Mouse (Mus musculus): ENCODE data around the gene Ccnf. TPM values are rescaled to one million over a fixed set of nuclear protein-coding genes. Genes with fewer than 3 reads are reported as not detected.

Gene Ccnf
- polyA plus RNA-seq, 1 experiment from 2014 or later, result 14.5 TPM

DNA sequence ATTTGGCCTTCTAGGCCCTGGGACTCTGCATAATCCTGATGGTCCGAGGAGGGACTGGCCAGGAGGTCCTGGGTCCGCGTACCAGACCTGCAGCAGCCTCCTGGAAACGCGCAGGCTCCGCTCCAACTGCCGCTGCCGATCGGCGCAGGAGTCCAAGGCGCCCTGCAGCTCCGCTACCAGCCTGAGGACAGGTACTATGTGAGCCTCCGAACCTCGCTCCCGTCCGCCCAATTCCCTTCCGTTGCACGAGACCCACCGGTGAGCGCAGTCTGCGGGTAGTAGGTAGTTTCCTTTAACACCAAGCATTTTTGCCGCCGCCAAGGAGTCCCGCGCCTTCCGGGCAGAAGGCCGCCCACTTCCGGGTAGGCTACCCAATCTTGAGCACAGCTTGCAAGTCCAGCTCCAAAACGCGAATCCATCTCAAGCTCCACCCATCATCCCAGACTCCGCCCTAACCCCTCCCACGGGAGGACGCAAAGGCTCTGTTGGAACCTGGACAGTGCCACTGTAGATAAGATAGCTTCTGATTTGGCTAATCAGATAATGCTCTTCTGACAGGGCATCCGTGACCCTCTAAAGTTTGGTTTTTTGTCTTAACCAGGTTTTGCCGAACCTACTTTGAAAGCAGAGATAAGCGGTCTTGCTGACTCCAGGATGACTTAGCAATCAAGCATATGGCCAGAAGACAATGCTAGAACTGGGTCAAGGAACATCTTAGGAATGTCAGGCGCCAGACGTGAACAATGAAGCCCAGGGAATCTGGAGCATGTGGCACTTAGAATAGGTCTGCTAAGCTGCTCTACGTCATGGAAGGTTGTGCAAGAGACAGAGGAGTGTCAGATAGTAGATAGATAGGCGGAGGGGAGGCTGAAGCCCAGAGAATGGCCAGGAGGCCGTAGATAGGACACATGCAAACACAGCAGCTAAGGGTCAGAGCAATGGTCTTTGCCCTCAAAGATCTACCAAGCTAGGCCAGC is 30.6 kb downstream of the Ccnf start, which contains the start of gene Tedc2:
Tedc2 (minus strand) TSS at position 417 of the 977 bp plus-strand sequence.
- ATAC-seq (ENCODE audit: low read depth), result peak; percentile 95
- H3K4me2 ChIP-seq, result peak within 1 kb of the TSS; percentile 96
- peaks cover 19% of the 10 kb centered on the region for H3K4me1 ChIP-seq (replicated peaks)
- peak within 1 kb of the TSS; percentile 85 for H3K4me3 ChIP-seq
- WGBS, result 6% methylated on average over 41 of the region's 41 CpGs
- H3K9me3 ChIP-seq, result no peaks in the 10 kb centered on the region
- no peaks in the 10 kb centered on the region for H3K27me3 ChIP-seq
- peaks cover 55% of the 10 kb centered on the region for H3K36me3 ChIP-seq
- H3K27ac ChIP-seq (replicated peaks), result peak within 1 kb of the TSS; percentile 62
- H3K9ac ChIP-seq, result peak within 1 kb of the TSS; percentile 81

DNA sequence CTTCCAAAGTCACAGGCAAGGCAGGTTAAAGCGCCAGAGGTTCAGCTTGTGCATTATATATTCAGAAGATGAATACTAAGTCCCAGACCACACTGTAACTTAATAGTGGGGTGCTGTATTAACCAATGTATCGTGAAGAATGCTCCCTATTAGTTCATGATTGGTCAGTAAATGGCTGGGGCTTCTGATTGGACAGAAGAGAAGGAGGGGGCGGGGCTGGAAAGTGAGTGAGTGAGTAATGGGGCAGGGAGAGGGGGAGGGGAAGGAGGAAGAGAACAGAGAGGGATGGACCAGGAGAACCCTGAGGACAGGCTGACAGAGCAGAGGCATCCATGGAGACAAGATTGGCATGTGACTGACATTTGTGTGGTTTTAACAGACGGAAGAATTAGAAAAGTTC is 34.4 kb downstream of the Ccnf start:
- WGBS, result 64% methylated on average over 4 of the region's 4 CpGs
- no peak for ATAC-seq (ENCODE audit: low read depth)
- Histone ChIP-seq H3K4me3 (no peak overlapping the region), H3K9ac (no peak overlapping the region), H3K9me3 (no peaks in the 10 kb centered on the region), H3K36me3 (peaks cover 36% of the 10 kb centered on the region), H3K27ac (replicated peaks) (no peak overlapping the region), H3K27me3 (no peaks in the 10 kb centered on the region), H3K4me1 (replicated peaks) (peaks cover 27% of the 10 kb centered on the region), H3K4me2 (no peak overlapping the region)

DNA sequence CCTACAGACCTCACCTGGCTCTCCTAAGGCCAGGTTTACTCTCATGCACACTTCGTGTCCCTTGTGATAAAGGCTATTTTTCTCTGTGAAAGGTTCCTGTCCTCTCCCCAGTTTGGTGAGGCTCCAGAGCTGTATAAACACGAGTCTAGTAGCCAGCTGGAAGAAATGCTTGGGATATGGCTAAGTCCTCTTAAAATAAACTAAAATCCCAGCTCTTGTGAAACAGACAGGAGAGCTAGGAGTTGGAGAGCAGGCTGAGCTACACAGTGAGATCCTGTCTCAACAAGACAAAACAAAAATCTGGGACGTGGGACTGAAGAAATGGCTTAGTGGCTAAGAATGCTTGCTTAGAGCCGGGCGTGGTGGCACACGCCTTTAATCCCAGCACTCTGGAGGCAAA is 38.1 kb downstream of the Ccnf start:
- Histone ChIP-seq H3K4me1 (replicated peaks) (peaks cover 44% of the 10 kb centered on the region), H3K9me3 (no peaks in the 10 kb centered on the region), H3K4me3 (no peak overlapping the region), H3K27me3 (peaks cover 12% of the 10 kb centered on the region), H3K27ac (replicated peaks) (no peak overlapping the region), H3K4me2 (no peak overlapping the region), H3K36me3 (peaks cover 32% of the 10 kb centered on the region), H3K9ac (no peak overlapping the region)
- no peak for ATAC-seq (ENCODE audit: low read depth)
- 83% methylated on average over 6 of the region's 6 CpGs for WGBS

DNA sequence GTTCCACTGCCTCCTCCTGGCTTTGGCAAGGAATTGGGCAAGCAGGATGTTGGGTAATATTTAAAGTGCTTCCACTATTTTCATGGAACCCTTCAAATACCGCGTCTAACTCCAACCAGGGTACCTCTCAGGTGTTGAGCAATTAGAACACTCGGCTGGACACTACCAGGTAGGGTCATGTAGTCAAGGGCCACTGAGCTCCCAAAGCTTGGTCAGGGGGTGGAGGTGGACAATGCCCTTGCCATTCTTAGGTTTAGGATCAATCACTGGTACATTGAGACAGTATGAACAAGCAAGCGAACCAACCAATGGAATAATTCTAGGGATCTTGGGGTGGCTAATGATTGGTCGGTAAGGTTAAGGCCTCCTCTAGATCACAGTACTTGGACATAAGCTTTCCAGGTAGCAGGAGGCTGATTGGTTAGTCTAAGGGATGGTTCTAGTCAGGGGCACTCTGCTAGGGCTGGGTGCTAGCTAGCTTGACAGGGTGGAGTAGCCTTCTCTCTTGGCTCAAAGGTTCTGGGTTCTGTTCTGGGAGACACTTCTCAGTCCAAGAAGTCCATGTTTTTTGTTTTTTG is 38.8 kb downstream of the Ccnf start:
- Histone ChIP-seq H3K27me3 (peaks cover 18% of the 10 kb centered on the region), H3K4me2 (peak overlapping the region; percentile 96), H3K27ac (replicated peaks) (peak overlapping the region; percentile 83; the same call in 1 of the 2 replicates), H3K4me3 (peak overlapping the region; percentile 57), H3K4me1 (replicated peaks) (peaks cover 51% of the 10 kb centered on the region), H3K9ac (no peak overlapping the region), H3K9me3 (no peaks in the 10 kb centered on the region), H3K36me3 (peaks cover 25% of the 10 kb centered on the region)
- no peak for ATAC-seq (ENCODE audit: low read depth)
- 32% methylated on average over 5 of the region's 5 CpGs for WGBS

DNA sequence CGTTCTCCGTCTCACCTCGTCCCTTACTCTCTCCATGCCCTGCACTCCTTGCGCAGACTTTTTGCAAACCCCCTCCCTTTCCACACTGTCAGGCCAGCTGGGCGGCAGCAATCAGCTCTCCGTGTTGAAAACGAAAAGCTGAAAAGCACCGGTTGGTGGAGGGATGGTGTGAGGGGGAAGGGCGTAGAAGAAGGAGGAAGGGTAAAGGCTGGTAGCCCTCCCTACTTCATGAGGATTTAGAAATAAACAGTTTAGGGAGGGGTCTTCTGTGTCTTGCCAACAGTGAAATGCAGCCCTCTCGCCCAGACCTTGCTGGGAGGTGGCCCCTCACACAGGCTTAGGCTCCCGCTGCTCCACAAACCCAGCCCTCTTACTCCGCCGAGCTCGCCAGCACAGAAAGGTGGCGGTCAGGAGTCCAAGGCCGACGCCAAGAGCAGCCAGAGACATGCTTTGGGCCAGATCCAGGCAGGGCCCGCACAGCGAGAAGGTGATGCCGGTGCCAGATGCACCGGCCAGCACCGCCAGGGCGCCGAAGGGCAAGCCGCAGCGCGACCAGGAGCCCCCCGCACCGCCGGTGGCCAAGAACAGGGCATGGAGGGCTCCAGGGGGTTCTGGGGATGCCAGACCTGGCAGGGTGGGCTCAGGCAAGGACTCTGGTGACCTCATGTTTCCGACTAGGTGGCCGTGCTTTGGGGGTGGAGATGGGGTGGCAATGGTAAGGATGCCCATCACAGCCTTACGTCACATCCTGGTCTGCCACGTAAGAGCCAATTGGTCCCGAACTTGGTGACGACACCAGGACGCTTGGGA is 39.4 kb downstream of the Ccnf start:
- H3K4me1 ChIP-seq (replicated peaks), result peaks cover 58% of the 10 kb centered on the region

DNA sequence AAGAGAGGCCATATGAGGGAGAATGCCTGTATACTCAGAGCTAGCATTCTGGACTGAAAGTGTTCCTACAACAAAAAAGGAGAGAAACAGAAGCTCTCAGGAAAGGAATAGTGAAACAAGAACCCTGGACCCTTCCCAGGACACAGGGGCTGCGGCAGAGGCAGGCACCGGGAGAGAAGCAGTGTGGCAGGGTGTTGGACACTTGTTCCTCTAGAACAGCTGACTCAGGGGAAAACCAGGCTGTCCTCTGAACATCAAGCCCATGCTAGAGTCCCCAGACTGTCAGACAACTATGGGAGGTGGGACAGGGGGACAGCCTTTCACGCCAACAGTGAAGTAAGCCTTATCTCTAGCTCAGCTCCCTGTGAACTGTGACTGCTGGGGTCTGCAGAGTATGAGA is 40.7 kb downstream of the Ccnf start:
- H3K27me3 ChIP-seq, result peaks cover 25% of the 10 kb centered on the region
- peaks cover 70% of the 10 kb centered on the region for H3K4me1 ChIP-seq (replicated peaks)
- H3K4me2 ChIP-seq, result peak overlapping the region; percentile 96
- no peak for ATAC-seq (ENCODE audit: low read depth)
- H3K36me3 ChIP-seq, result peaks cover 7% of the 10 kb centered on the region
- no peak overlapping the region for H3K4me3 ChIP-seq
- no peak overlapping the region for H3K9ac ChIP-seq
- WGBS, result 78% methylated on average over 3 of the region's 3 CpGs
- peak overlapping the region; percentile 83 for H3K27ac ChIP-seq (replicated peaks)
- no peaks in the 10 kb centered on the region for H3K9me3 ChIP-seq

More for the DNA sequence above, 39.4 kb downstream of the Ccnf start:
- Histone ChIP-seq H3K4me3 (peak overlapping the region; percentile 57), H3K36me3 (peaks cover 20% of the 10 kb centered on the region), H3K27me3 (peaks cover 25% of the 10 kb centered on the region), H3K4me2 (peak overlapping the region; percentile 96), H3K9ac (peak overlapping the region; percentile 84), H3K27ac (replicated peaks) (peak overlapping the region; percentile 83), H3K9me3 (no peaks in the 10 kb centered on the region)
- WGBS, result 2% methylated on average over 37 of the region's 37 CpGs
- ATAC-seq (ENCODE audit: low read depth), result peak; percentile 58

DNA sequence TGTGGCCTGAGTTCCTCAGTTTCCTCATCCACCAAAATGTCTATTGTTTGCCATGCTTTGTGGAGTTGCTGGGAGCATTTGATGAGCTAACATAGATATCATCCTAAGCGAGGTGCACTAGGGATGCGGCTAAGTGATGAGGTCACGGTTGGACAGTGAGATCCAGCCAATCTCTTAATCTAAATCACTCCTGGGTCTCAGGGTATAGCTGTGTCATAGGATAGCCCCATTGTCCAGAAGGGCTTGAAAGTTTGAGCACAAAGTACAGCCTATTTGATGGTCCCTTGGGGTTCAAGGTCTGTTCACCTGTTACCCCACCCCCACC is 41.4 kb downstream of the Ccnf start:
- 74% methylated on average over 3 of the region's 3 CpGs for WGBS
- Histone ChIP-seq H3K27ac (replicated peaks) (peak overlapping the region; percentile 89), H3K4me3 (peak overlapping the region; percentile 75; the same call in 1 of the 2 replicates)

DNA sequence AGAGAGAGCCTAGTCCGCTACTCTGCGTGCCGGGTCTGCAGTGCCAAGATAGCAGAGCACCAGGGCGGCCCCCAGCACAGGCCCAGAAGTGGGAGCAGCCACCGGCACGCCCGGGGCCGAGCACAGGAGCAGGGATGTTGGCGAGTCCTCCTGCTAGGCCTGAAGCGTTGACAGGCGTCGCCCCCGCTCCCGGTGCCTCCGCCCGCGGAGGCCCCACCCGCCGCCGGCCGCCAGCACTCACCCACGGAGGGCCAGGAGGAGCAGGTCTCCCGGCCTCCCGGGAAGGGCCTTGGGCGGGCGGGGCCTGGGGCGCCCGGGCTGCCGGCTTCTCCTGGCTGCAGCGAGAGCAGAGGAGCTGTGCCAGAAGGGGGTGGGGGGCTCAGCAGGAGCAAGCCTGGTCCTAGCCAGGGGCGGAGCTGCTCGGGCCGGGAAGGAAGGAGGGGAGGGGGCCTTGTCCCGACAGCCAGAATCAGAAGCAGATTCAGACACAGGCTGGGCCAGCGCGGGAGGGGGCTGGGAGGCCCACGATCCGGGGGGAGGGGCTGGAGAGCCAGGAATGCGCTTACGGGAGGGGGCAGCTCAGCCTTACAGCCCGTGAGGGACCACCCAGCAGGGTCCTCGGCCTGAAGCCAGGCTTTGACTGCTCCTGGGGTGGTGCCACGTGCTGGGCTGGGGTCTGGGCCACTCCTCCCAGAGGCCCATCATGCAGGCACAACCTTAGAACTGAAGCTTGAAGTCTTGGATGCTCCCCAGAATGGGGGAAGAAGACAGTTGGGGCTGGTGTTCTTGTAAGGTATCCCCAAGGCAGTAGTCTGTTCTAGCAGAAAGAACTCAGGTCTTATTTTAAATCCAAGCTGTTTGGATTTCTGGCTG is 42.0 kb downstream of the Ccnf start, which contains the start of gene Ntn3:
Ntn3 (minus strand) TSS at position 489 of the 873 bp plus-strand sequence.
- no peaks in the 10 kb centered on the region for H3K36me3 ChIP-seq
- WGBS, result under 1% methylated on average over 32 of the region's 43 CpGs
- H3K4me2 ChIP-seq, result peak within 1 kb of the TSS; percentile 95
- peaks cover 78% of the 10 kb centered on the region for H3K4me1 ChIP-seq (replicated peaks)
- no peaks in the 10 kb centered on the region for H3K9me3 ChIP-seq
- ATAC-seq (ENCODE audit: low read depth), result peak; percentile 19; the same call in 1 of the 2 replicates
- H3K27ac ChIP-seq (replicated peaks), result peak within 1 kb of the TSS; percentile 89
- H3K27me3 ChIP-seq, result peaks cover 25% of the 10 kb centered on the region
- H3K9ac ChIP-seq, result peak within 1 kb of the TSS; percentile 87
- H3K4me3 ChIP-seq, result peak within 1 kb of the TSS; percentile 75

More for the DNA sequence above, 41.4 kb downstream of the Ccnf start:
- Histone ChIP-seq H3K9ac (no peak overlapping the region), H3K4me1 (replicated peaks) (peaks cover 72% of the 10 kb centered on the region), H3K9me3 (no peaks in the 10 kb centered on the region), H3K36me3 (peaks cover under 1% of the 10 kb centered on the region; the same call in 1 of the 2 replicates), H3K27me3 (peaks cover 25% of the 10 kb centered on the region), H3K4me2 (peak overlapping the region; percentile 95)
- ATAC-seq (ENCODE audit: low read depth), result no peak

DNA sequence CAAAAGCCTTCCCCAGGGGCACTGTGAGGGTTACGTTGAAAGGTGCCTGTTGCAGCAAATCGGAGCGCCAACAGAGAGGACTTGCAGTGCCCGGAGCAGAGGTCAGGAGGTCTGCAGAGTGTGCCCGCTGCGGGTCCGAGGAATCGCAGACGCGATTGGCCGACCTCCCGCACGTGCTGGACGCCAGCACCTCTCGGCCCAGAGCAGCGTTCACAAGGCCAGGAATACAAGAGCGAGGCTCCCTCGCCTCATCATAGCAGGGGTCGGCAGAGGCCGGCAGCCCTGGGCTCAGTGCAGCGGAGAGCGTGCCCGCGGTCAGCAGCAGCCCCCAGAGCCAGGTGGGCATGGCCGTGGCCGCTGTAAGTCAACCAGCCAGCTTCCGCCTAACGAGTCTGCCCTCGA is 42.6 kb downstream of the Ccnf start:
- H3K27me3 ChIP-seq, result peaks cover 25% of the 10 kb centered on the region
- H3K4me2 ChIP-seq, result peak overlapping the region; percentile 95
- peak overlapping the region; percentile 87 for H3K9ac ChIP-seq
- peak overlapping the region; percentile 75 for H3K4me3 ChIP-seq
- no peak for ATAC-seq (ENCODE audit: low read depth)
- no peaks in the 10 kb centered on the region for H3K36me3 ChIP-seq
- peak overlapping the region; percentile 89 for H3K27ac ChIP-seq (replicated peaks)
- H3K4me1 ChIP-seq (replicated peaks), result peaks cover 85% of the 10 kb centered on the region
- no peaks in the 10 kb centered on the region for H3K9me3 ChIP-seq
- 1% methylated on average over 29 of the region's 29 CpGs for WGBS

DNA sequence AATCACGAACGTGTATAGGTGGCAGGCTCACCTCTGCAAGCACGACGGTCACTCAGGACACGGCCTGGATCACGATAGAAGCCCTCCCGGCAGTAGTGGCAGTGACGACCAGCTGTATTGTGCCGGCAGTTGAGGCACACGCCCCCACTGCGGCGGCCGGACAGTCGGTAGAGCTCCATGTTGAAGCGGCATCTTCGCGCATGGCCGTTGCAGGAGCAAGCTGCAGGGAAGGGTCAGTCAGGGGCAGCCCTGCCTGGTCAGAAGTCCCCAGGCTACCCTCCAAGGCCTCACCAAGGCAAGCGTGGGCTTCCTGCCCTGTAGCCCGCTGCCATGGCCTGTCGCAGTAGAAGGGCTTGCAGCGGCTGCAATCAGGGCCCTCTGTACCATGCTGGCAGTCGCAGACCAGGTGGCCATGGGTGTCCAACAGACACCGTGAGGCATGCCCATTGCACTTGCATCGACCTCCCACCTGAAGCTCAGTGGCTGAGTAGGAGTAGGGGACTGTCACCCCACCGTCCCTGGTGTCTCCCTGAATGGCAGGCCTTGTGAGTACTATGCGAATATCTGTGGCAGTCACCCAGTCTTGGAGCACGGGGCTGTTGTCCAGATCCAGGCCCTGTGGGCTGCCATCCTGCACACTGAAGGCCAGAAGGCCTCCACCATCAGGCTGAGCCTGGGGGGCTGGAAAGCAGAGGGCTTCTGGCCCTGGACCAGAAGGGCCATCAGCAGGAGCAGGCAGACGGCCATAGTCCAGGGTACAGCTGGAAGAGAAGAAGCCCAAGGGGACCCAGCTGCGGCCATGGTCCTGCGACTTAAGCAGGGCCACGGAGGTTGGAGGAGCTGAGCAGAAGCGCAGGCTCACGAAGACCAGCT is 43.3 kb downstream of the Ccnf start:
- ATAC-seq (ENCODE audit: low read depth), result no peak
- Histone ChIP-seq H3K4me2 (peak overlapping the region; percentile 95), H3K9ac (peak overlapping the region; percentile 87), H3K27ac (replicated peaks) (peak overlapping the region; percentile 89), H3K36me3 (no peaks in the 10 kb centered on the region), H3K27me3 (peaks cover 25% of the 10 kb centered on the region), H3K4me1 (replicated peaks) (peaks cover 91% of the 10 kb centered on the region), H3K4me3 (peak overlapping the region; percentile 75), H3K9me3 (no peaks in the 10 kb centered on the region)
- whole genome bisulfite sequencing, result 42% methylated on average over 34 of the region's 34 CpGs

Data from neural tube, embryonic 13.5 days (tissue).